Mouse (Mus musculus) embryonic facial prominence, embryonic 15.5 days (tissue): ENCODE measurements at regions not wholly inside any gene's neighbourhood (a gene's known extent, or its start where the extent isn't known, plus 50 kb on each side); places are given as distances from the start of the nearest gene placed in this dataset.

Experiments
- ATAC-seq: fragments of 200-750 bp; cut with Nextera tagmentation; 2 replicates; pipeline ENCODE4 v1.8.0; 2017; ENCODE audit warnings: low read depth, moderate TSS enrichment; ENCODE audit not compliant: insufficient number of reproducible peaks, low FRiP score, low TSS enrichment
- H3K27ac ChIP-seq: fragments of 300-500 bp; sonication (generic); replicated peaks from 2 replicates; pipeline ENCODE4 v1.5.1; 2015; ENCODE audit warnings: mild to moderate bottlenecking, inconsistent platforms
- H3K27me3 ChIP-seq: fragments of 300-500 bp; sonication (generic); 2 replicates; pipeline ENCODE4 v1.6.1; 2015; ENCODE audit warnings: inconsistent platforms
- H3K36me3 ChIP-seq: fragments of 300-500 bp; sonication (generic); 2 replicates; pipeline ENCODE4 v1.6.1; 2015; ENCODE audit warnings: mild to moderate bottlenecking, inconsistent platforms
- H3K4me1 ChIP-seq: fragments of 300-500 bp; sonication (generic); 2 replicates; pipeline ENCODE4 v1.6.1; 2015; ENCODE audit warnings: inconsistent platforms
- H3K4me2 ChIP-seq: fragments of 300-500 bp; sonication (generic); replicated peaks from 2 replicates; pipeline ENCODE4 v1.6.1; 2015; ENCODE audit warnings: mild to moderate bottlenecking, inconsistent platforms
- H3K4me3 ChIP-seq: fragments of 300-500 bp; sonication (generic); replicated peaks from 2 replicates; pipeline ENCODE4 v1.5.1; 2015; ENCODE audit warnings: mild to moderate bottlenecking, inconsistent platforms
- H3K9ac ChIP-seq: fragments of 300-500 bp; sonication (generic); 2 replicates; pipeline ENCODE4 v1.6.1; 2015; ENCODE audit warnings: inconsistent platforms
- H3K9me3 ChIP-seq: fragments of 300-500 bp; sonication (generic); replicated peaks from 2 replicates; pipeline ENCODE4 v1.6.1; 2016; ENCODE audit warnings: inconsistent platforms
- WGBS: fragments of 180-500 bp; shearing (Covaris S2); methylation state at CpG from one replicate; pipeline ENCODE4 v1.1.7; 2015; 5-methylcytosine and 5-hydroxymethylcytosine counted together

DNA sequence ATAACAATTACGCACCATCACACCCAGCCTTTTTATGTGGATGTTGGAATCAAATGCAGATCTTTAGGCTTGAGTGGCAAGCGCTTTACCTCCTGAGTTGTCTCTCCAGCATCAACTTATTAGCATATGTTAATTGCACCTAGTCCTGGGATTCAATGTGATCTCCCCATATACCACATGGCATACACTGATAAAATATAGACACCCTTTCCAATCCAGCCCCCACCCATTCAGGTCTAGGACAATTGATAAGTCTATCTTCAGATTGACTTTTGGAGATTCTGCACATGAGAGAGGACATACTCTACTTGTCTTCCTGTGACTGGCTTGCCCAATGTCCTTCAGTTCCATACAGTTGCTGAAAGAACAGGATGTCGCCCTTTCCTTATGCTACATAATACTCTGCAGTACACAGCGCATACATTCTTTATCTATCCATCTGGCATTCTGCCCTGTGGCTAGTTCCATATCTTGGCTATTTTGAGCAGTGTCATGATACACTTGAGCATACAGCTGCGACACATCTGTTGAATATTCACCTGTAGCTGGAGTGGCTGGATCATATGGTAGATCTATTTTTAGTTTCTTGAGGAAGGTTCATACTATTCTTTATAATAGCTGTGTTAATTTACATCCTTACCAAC, 120.3 kb downstream of the Gsdmc2 start:
- Histone ChIP-seq H3K9ac (no peak overlapping the region), H3K9me3 (no peaks in the 10 kb centered on the region), H3K4me3 (no peak overlapping the region), H3K27me3 (no peaks in the 10 kb centered on the region), H3K36me3 (no peaks in the 10 kb centered on the region), H3K27ac (no peak overlapping the region), H3K4me1 (0 out of 2 replicates have a peak, but pooled peaks cover 3% of the 10 kb centered on the region), H3K4me2 (no peak overlapping the region)
- 80% methylated on average over 5 of the region's 5 CpGs for WGBS
- no peak for ATAC-seq

DNA sequence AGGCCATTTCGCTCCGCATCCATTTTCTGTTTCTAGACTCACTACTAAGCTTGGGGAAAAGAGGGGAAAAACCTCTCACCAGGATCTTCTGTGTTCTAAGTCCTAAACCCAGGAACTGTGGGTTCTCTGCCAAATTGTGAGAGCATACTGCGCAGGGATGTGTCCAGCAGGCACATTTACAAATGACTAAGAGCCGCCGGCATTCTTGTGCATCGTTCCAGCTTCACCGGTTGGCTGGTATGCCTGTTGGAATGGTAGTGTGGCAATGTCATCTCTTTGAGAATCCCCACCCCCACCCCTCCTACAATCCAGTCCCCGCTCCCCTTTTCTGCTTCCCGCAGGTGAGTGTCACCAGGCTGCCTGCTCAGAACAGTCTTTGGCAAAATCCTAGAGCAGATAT, 122.0 kb downstream of the Gsdmc2 start:
- 0 out of 2 replicates have a peak, but pooled peaks cover 3% of the 10 kb centered on the region for H3K4me1 ChIP-seq
- 58% methylated on average over 9 of the region's 9 CpGs for WGBS
- H3K27ac ChIP-seq, result no peak overlapping the region
- H3K9me3 ChIP-seq, result no peaks in the 10 kb centered on the region
- H3K27me3 ChIP-seq, result no peaks in the 10 kb centered on the region
- no peak overlapping the region for H3K4me2 ChIP-seq
- no peak for ATAC-seq
- no peak overlapping the region for H3K9ac ChIP-seq
- no peak overlapping the region for H3K4me3 ChIP-seq
- H3K36me3 ChIP-seq, result no peaks in the 10 kb centered on the region

DNA sequence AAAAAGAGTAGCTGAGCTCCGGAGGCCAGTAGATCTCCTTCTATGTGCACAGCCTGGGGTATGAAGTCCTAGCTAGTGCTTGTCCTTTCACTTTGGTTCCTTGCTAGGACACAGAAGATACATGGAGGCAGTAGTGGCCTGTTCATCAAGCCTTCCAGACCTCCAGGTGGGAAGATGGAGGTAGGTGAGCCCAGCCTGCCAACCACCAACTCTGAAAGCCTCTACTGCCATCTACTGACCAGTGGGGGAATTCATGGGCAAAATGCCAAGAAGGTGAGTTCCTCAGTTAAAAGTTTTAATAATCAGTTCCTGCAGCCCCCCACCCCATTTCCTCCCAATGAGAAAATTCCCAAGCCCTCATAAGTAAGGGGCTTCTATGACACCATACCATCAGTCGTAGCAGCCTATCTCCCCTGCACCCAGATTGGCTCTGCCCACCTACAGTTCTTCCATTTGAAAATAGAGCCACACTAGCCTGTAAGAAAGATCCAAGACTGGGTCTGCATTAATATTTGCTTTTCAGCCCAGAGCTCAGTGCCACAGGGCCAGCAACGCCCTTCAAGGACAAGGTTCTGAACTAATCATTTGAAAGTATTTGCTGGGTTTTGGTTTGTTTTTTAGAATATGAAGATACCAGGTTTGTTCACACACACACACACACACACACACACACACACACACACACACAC, 123.2 kb downstream of the Gsdmc2 start:
- Histone ChIP-seq H3K27ac (no peak overlapping the region), H3K4me1 (0 out of 2 replicates have a peak, but pooled peaks cover 3% of the 10 kb centered on the region), H3K9ac (no peak overlapping the region), H3K9me3 (no peaks in the 10 kb centered on the region), H3K27me3 (no peaks in the 10 kb centered on the region), H3K4me2 (no peak overlapping the region), H3K4me3 (no peak overlapping the region), H3K36me3 (no peaks in the 10 kb centered on the region)
- no peak for ATAC-seq
- WGBS, result 76% methylated on average over 3 of the region's 3 CpGs

DNA sequence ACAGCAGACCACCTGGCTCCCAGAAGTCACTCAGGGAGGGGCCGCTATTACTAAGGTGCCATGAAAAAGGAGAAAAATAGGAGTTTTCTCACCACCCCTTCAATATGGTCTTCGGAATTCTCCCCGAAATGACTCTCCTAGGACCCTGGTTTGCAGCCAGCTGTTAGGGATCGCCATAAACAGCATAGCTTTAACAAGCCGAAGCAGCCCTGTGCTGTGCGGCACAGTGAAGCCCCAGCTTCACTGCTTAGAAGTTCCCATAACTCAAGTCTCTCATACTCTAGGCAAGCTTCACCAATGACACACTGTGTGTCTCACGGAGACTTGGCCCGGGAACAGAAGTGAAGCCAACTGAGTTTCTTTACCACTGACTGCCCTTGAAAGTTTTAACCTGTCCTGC, 127.2 kb downstream of the Gsdmc2 start:
- 88% methylated on average over 8 of the region's 8 CpGs for WGBS
- H3K4me3 ChIP-seq, result no peak overlapping the region
- no peak overlapping the region for H3K4me2 ChIP-seq
- H3K4me1 ChIP-seq, result no peaks in the 10 kb centered on the region
- no peaks in the 10 kb centered on the region for H3K36me3 ChIP-seq
- H3K9ac ChIP-seq, result no peak overlapping the region
- no peaks in the 10 kb centered on the region for H3K27me3 ChIP-seq
- H3K27ac ChIP-seq, result no peak overlapping the region
- no peak for ATAC-seq
- no peaks in the 10 kb centered on the region for H3K9me3 ChIP-seq

DNA sequence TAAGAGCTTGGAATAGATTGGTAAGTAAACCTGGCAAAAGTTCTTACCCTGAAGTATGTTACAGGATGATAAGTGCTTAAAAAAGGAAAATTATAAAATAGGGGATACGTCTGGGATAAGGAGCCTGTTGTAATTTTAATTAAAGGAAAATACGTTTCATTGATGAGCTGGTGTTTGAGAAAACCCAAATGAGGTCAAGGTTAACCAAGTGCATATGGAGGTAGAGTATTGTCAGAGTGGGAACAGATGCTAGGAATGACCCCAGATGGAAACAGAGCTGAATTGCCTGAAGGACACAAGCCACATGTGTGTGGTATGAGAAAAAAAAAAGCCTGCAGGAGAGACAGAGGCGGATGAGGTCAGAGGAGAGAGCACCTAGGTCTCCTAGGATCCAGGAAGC, 131.3 kb downstream of the Gsdmc2 start:
- H3K4me3 ChIP-seq, result no peak overlapping the region
- H3K4me2 ChIP-seq, result no peak overlapping the region
- H3K9me3 ChIP-seq, result no peaks in the 10 kb centered on the region
- ATAC-seq, result no peak
- no peak overlapping the region for H3K27ac ChIP-seq
- no peak overlapping the region for H3K9ac ChIP-seq
- H3K36me3 ChIP-seq, result no peaks in the 10 kb centered on the region
- H3K27me3 ChIP-seq, result no peaks in the 10 kb centered on the region
- H3K4me1 ChIP-seq, result no peaks in the 10 kb centered on the region
- WGBS, result 52% methylated on average over 3 of the region's 3 CpGs

DNA sequence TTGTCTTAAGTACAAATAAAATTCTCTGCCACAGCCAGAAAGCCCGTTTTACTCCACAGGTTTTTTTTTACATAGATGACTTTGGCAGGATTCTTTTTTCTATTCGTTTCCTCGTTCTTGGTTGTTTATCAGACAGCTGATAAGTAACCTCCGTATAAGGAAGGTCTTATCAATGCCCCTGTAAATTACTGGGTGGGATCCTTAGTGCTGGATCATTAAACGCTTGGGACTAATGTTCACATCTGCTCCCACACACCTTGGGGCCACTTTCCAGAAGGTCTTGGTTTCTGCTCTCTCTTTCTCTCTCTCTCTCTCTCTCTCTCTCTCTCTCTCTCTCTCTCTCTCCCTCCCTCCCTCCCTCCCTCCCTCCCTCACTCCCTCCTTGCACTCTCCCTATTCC, 134.6 kb downstream of the Gsdmc2 start:
- 69% methylated on average over 5 of the region's 5 CpGs for WGBS
- Histone ChIP-seq H3K4me2 (no peak overlapping the region), H3K36me3 (no peaks in the 10 kb centered on the region), H3K4me3 (no peak overlapping the region), H3K9ac (no peak overlapping the region), H3K4me1 (no peaks in the 10 kb centered on the region), H3K27ac (no peak overlapping the region), H3K27me3 (no peaks in the 10 kb centered on the region), H3K9me3 (no peaks in the 10 kb centered on the region)
- ATAC-seq, result no peak

DNA sequence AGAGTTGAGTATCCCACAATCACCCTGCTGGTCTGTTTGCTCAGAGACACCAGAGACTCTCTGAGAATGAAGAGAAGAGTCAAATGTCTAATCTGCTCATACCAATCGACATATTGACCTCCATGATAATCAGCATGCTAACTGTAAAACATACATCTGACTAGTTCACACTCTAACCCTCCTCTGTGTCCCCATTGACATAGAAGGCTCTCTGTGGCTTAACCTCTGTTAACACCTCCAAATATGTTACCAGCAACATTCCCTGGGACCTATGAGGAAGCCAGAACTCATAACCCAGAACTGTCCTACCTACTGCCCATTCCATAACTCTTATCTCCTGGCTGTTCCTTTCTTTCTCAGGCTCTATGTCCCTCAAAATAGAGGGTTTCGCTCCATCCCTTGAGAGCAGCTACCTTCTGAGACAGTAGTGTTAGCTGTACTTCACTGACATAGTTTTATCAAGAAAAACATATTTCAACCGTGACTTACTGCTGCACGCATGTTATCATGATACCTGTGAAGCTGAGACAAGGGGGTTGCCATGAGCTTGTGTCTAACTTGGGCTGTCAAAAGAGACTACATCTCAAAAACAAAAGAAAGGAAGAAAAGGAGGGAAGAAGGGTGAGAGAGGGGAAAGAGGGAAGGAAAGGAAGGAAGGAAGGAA, 135.6 kb downstream of the Gsdmc2 start:
- Histone ChIP-seq H3K4me1 (no peaks in the 10 kb centered on the region), H3K27me3 (no peaks in the 10 kb centered on the region)

DNA sequence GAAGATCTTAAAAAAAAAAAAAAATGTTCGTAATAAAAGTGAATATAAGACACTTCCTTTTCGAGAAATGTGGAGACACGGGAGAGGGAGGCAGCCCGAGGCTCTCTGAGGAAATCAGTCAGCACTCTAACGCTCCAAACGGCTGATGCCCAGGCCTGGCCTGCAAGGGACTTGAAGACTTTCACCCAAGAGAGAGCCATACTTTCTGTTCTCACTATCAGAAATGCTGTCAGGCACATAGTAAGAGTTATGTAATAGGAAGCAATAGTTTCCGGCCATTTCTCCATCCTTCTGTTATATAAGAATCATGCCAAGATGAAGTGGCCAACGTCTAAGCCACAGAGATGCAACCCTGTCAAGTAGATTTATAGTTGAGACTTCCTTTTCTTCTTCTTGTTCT, 140.3 kb downstream of the Gsdmc2 start:
- no peak for ATAC-seq
- Histone ChIP-seq H3K4me3 (no peak overlapping the region), H3K9me3 (no peaks in the 10 kb centered on the region), H3K36me3 (no peaks in the 10 kb centered on the region), H3K9ac (no peak overlapping the region), H3K27ac (no peak overlapping the region), H3K4me2 (no peak overlapping the region), H3K27me3 (no peaks in the 10 kb centered on the region), H3K4me1 (no peaks in the 10 kb centered on the region)
- 88% methylated on average over 8 of the region's 8 CpGs for WGBS

More for the DNA sequence above, 135.6 kb downstream of the Gsdmc2 start:
- H3K27ac ChIP-seq, result no peak overlapping the region
- WGBS, result 92% methylated on average over 4 of the region's 4 CpGs
- H3K4me3 ChIP-seq, result no peak overlapping the region
- H3K9ac ChIP-seq, result no peak overlapping the region
- H3K36me3 ChIP-seq, result no peaks in the 10 kb centered on the region
- H3K4me2 ChIP-seq, result no peak overlapping the region
- no peaks in the 10 kb centered on the region for H3K9me3 ChIP-seq
- no peak for ATAC-seq

DNA sequence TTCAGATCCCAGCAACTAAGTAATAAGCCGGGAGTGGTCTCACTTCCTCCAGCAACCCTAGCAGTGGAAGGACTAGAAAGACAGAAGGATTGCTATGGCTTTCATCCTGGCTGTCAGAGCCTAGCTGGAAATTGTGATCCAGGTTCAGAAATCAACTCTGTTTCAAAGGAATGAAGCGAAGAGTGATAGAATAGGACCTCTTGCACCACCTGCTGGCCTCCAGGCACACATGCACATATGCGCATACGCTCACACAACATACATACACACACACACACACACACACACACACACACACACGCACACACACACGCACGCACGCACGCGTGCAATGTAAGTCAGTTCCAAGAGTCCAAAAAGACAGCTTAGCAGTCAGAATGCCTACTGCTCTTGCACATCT, 147.1 kb downstream of the Gsdmc2 start:
- no peaks in the 10 kb centered on the region for H3K27me3 ChIP-seq
- no peak overlapping the region for H3K27ac ChIP-seq
- ATAC-seq, result no peak
- no peak overlapping the region for H3K4me3 ChIP-seq
- no peak overlapping the region for H3K4me2 ChIP-seq
- 94% methylated on average over 10 of the region's 10 CpGs for WGBS
- no peaks in the 10 kb centered on the region for H3K4me1 ChIP-seq
- no peaks in the 10 kb centered on the region for H3K36me3 ChIP-seq
- H3K9me3 ChIP-seq, result no peaks in the 10 kb centered on the region
- no peak overlapping the region for H3K9ac ChIP-seq

DNA sequence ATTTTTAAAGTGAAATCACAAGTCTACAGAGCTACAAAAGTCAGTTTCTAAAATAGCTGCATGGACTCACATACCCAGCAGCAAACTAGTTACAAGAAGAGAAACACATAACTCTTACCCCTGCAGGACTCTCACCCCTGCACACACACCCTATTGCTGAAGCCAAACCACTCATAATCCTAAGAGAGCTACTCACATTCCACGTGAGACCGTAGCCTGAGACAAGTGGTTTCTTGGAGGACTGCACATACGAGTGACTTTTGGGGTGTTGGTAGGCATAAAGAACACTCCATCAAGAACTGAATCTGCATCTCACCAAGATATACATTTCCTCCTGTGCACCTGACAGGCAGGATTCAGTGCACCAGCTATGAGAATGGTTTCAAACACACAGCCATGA, 150.8 kb downstream of the Gsdmc2 start:
- no peaks in the 10 kb centered on the region for H3K4me1 ChIP-seq
- WGBS, result 62% methylated on average over 3 of the region's 3 CpGs
- no peaks in the 10 kb centered on the region for H3K36me3 ChIP-seq
- no peak overlapping the region for H3K9ac ChIP-seq
- no peak for ATAC-seq
- H3K27me3 ChIP-seq, result no peaks in the 10 kb centered on the region
- H3K9me3 ChIP-seq, result no peaks in the 10 kb centered on the region
- H3K4me2 ChIP-seq, result no peak overlapping the region
- no peak overlapping the region for H3K4me3 ChIP-seq
- H3K27ac ChIP-seq, result no peak overlapping the region

DNA sequence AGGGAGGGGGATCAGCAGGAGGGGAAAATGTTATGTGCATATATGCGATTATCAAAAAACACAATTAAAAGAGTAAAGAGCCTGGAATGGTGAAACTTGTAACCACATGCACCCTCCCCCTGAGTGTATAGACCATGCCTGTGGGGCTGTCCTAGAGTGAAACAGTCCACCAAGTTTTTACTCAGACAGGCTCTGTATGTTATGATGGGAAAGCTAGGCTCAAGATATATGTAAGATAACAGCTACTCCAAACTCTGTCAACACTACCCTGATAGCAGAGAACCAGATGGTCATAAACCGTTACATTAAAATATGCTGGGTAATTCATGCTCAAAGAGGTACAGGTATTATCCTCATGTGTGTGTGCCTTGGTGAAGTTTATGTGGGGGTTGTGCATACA, 151.4 kb downstream of the Gsdmc2 start:
- Histone ChIP-seq H3K9ac (no peak overlapping the region), H3K9me3 (no peaks in the 10 kb centered on the region), H3K27me3 (no peaks in the 10 kb centered on the region), H3K4me2 (no peak overlapping the region), H3K36me3 (no peaks in the 10 kb centered on the region), H3K27ac (no peak overlapping the region), H3K4me3 (no peak overlapping the region), H3K4me1 (no peaks in the 10 kb centered on the region)
- no peak for ATAC-seq
- 78% methylated on average over 2 of the region's 2 CpGs for whole genome bisulfite sequencing
